ENCODE assay signal across 19 mouse cellular contexts in genomic region chr2:28133833-28134232, GRCm38 (mm10). TPM values are rescaled to one million over a fixed set of nuclear protein-coding genes. Genes with fewer than 3 reads are reported as not detected.
"Had no signal": no experiment of that assay in that cellular context is flagged by ENCODE, and none has a peak within 500 bp of the region (broad histone marks: within the 10 kb centered on the region; RNA-seq: fewer than 3 reads in every experiment).

No protein-coding gene starts in this region.

- H3K27ac ChIP-seq: left cerebral cortex, adult 2 months; limb, embryonic 12.5 days; liver, embryonic 13.5 days; midbrain, embryonic 13.5 days; neural tube, embryonic 13.5 days had no signal

- H3K4me3 ChIP-seq: left cerebral cortex, adult 2 months; limb, embryonic 12.5 days; liver, embryonic 13.5 days; midbrain, embryonic 13.5 days; neural tube, embryonic 13.5 days had no signal

- ATAC-seq: midbrain, embryonic 13.5 days had no signal

- DNase-seq: kidney, postnatal 10 days; kidney, postnatal 4 days; liver; liver, embryonic 13.5 days; lung, adult 18-20 months; retina, postnatal 1 day; right cerebral cortex, postnatal 4 days; spleen, adult 18-20 months; thymus, adult 18-20 months; thymus, postnatal 14 days had no signal

- H3K27me3 ChIP-seq: limb, embryonic 12.5 days; neural tube, embryonic 13.5 days had no signal

- H3K4me1 ChIP-seq: midbrain, embryonic 13.5 days had no signal

RNA-seq across cellular contexts. Expression of gene Fcnb, which starts 49.1 kb away (rescaled TPM):
- total RNA-seq: layer of hippocampus, adult 8-10 months; layer of hippocampus, postnatal 14 days; left cerebral cortex, adult 2 months; left cerebral cortex, postnatal 25 days; monocyte, adult 5-6 weeks had no signal
- polyA plus RNA-seq: kidney, embryonic 14.5 days; limb, embryonic 12.5 days; midbrain, embryonic 13.5 days had no signal
